Mouse (Mus musculus): ENCODE data around the gene Cd164l2. TPM values are rescaled to one million over a fixed set of nuclear protein-coding genes. Genes with fewer than 3 reads are reported as not detected.

Cd164l2 gene
- total and polyA plus RNA-seq, 2 experiments from 2014 or later: 6.2 to 9.6 TPM

DNA sequence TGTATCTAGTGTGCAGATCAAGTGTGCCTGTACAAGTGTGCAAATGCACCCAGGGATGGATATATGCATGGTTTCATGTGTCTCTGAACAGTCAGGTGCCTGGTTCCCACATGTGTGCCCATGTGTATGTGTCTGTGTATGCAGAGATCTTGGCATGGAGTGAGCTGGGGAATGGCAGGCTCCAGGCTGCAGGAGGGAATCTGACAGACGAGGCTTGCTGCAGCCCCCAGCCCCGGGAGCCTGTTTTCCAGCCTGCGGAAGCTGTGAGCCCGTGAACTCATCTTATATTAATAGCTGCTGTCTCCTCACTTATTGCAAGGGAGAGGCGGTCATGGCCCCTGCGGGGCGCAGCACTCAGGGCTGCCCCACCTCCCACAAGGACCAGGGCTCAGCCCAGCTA, 7.6 kb upstream of the Cd164l2 start:
- TF ChIP-seq CTCF (IDR thresholded peaks at IDR 0.05; ENCODE audit: low read depth): no peak
- peak overlapping the region; percentile 37 for H3K9ac ChIP-seq (replicated peaks; ENCODE audit: low read length)
- peaks cover 15% of the 10 kb centered on the region for H3K4me1 ChIP-seq (ENCODE audit: insufficient read depth, low read length)
- peak overlapping the region; percentile 51; the same call in 1 of the 2 replicates for H3K27ac ChIP-seq
- H3K9me3 ChIP-seq (ENCODE audit: low read length): no peaks in the 10 kb centered on the region
- H3K4me2 ChIP-seq (ENCODE audit: low read depth, low read length): no peak overlapping the region
- 27% methylated on average over 7 of the region's 7 CpGs for WGBS
- no peak overlapping the region for H3K4me3 ChIP-seq (ENCODE audit: low read length)
- ATAC-seq: no peak
- no peak for DNase-seq (ENCODE audit: low spot score)
- no peaks in the 10 kb centered on the region for H3K36me3 ChIP-seq (ENCODE audit: insufficient read depth, low read length)
- H3K27me3 ChIP-seq (ENCODE audit: insufficient read depth, low read length): no peaks in the 10 kb centered on the region

DNA sequence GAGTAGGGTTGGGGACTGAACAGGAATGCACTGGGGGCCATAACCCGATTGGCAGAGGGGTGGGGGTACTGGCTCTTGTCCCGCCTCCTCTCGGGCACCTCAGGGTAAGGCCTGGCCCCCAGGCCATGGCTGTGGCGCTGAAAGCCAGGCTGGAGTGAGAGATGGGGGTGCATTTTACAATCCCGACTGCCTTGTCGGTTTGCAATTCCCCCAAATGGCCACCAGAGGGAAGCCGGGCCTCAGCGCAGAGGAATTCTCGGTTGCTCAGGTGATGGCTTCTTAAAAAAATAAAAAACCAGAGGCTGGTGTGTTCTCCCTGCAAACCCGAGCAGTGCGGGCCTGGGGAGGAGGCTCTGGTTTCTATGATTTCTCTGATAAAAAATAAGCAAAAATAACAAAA, 2.6 kb upstream of the Cd164l2 start:
- peak; percentile 93 for TF ChIP-seq CTCF (IDR thresholded peaks at IDR 0.05; ENCODE audit: low read depth)
- 3% methylated on average over 11 of the region's 11 CpGs for WGBS
- H3K9ac ChIP-seq (replicated peaks; ENCODE audit: low read length): no peak overlapping the region
- H3K36me3 ChIP-seq (ENCODE audit: insufficient read depth, low read length): no peaks in the 10 kb centered on the region
- H3K4me1 ChIP-seq (ENCODE audit: insufficient read depth, low read length): no peaks in the 10 kb centered on the region
- no peaks in the 10 kb centered on the region for H3K27me3 ChIP-seq (ENCODE audit: insufficient read depth, low read length)
- no peak overlapping the region for H3K4me2 ChIP-seq (ENCODE audit: low read depth, low read length)
- no peak overlapping the region; the same call in 1 of the 2 replicates for H3K27ac ChIP-seq
- H3K9me3 ChIP-seq (ENCODE audit: low read length): no peaks in the 10 kb centered on the region
- DNase-seq (ENCODE audit: low spot score): peak; percentile 88
- peak; percentile 27 for ATAC-seq
- no peak overlapping the region for H3K4me3 ChIP-seq (ENCODE audit: low read length)

DNA sequence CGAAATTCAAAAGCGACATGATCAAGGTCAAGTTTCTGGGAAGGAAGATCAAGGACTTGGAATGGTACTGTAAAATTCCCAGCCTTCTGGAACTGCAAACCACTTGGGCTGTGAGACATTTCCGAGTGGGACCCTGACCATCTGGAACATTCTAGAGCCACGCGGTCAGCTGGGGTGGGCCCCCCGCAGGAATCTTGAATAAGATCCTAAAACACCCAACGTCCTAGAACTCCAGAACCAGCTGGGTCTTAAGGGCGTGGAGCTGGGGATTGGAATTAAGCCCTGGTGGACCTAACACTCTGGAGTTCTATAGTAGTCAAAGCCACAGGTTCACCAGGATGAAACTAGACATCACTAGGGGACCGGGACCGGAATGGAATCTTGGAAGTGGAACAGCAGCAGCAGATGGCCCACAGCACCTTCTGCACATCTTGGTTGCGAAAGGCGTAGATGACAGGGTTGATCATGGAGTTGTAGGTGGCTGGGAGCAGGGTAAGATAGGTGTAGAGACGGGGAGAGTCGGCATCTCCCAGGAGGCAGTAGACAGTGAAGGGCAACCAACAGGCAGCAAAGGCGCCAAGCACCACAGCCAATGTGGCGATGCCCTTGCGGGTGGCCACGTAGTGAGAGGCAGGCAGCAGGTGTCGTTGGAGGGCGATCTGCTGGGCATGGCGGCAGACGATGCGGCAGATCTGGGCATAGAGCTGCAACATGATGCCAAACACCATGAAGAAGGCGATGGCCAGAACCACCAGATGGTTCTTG, 1.7 kb upstream of the Cd164l2 start:
- Histone ChIP-seq H3K4me2 (ENCODE audit: low read depth, low read length) (no peak overlapping the region), H3K9ac (replicated peaks; ENCODE audit: low read length) (no peak overlapping the region), H3K9me3 (ENCODE audit: low read length) (no peaks in the 10 kb centered on the region), H3K36me3 (ENCODE audit: insufficient read depth, low read length) (no peaks in the 10 kb centered on the region), H3K27ac (no peak overlapping the region), H3K27me3 (ENCODE audit: insufficient read depth, low read length) (no peaks in the 10 kb centered on the region), H3K4me3 (ENCODE audit: low read length) (no peak overlapping the region), H3K4me1 (ENCODE audit: insufficient read depth, low read length) (no peaks in the 10 kb centered on the region)
- WGBS: 85% methylated on average over 24 of the region's 24 CpGs
- DNase-seq (ENCODE audit: low spot score) (no peak), ATAC-seq (no peak)
- no peak for TF ChIP-seq CTCF (IDR thresholded peaks at IDR 0.05; ENCODE audit: low read depth)

DNA sequence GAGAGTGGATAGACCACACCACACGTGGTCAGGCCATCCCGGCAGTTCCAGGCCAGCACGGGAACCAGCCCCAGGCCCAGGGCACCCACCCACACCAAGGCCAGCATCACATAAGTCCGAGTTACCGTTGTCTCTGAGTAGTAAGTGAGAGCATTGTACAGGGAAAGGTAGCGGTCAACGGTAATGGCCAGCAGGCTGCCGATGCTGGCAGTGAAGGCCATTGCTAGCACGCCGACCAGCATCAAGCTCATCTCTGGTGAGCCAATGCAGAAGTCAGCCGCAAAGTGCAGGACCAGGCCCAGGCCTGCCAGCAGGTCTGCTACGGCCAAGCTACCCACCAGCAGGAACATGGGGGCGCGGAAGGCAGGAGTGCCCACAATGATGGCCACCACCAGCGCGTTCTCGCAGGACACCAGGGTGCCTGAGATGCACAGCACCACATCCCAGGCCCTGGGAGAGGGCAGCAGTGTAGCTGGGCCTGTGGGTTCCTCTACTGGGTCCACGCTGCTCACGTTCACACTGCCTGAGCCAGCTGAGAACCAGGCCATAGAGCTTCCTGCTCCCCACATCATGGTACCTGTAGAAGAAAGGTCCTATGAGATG, 1.0 kb upstream of the Cd164l2 start:
- Histone ChIP-seq H3K27ac (no peak overlapping the region), H3K4me1 (ENCODE audit: insufficient read depth, low read length) (no peaks in the 10 kb centered on the region), H3K27me3 (ENCODE audit: insufficient read depth, low read length) (no peaks in the 10 kb centered on the region), H3K9ac (replicated peaks; ENCODE audit: low read length) (no peak overlapping the region), H3K36me3 (ENCODE audit: insufficient read depth, low read length) (no peaks in the 10 kb centered on the region), H3K4me2 (ENCODE audit: low read depth, low read length) (peak overlapping the region; percentile 98; the same call in 1 of the 2 replicates), H3K9me3 (ENCODE audit: low read length) (no peaks in the 10 kb centered on the region), H3K4me3 (ENCODE audit: low read length) (no peak overlapping the region)
- DNase-seq (ENCODE audit: low spot score) (no peak), ATAC-seq (no peak)
- no peak for TF ChIP-seq CTCF (IDR thresholded peaks at IDR 0.05; ENCODE audit: low read depth)
- 92% methylated on average over 19 of the region's 19 CpGs for whole genome bisulfite sequencing

DNA sequence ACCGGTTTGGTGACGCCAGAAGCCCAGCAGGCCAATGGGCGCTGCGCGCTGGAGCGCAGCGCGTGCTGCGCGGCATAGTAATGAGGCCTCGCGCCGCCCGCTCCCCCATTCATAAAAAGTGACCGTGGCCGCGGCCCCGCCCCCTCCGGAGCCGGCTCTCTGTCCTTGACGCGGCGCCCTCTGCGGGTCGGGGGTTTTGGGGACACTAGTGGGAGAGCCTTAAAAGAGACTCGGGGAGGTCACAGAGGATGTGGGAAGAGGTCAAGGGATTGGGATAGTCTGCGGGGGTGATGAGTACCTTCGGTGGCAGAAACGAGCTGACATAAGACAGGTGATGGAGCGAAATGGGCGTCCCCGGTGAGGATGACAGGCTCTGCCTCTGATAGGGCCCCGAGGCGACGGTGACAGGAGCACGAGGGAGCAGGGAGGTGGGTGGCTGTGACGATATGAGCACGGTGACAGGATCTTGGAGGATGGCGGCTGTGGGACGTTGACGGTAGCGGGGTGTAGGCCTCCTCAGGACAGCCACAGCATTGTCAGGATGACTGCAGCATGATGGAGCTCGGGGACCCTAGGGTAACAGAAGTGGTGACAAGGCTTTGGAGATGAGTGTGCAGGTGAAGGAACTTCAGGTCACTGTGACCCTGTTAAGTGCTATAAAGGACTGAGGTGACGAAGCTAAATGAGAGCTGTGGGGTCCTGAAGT, 784 bp downstream of the Cd164l2 start:
- WGBS: 2% methylated on average over 44 of the region's 44 CpGs
- DNase-seq (ENCODE audit: low spot score): peak; percentile 92
- peak overlapping the region; percentile 98 for H3K4me2 ChIP-seq (ENCODE audit: low read depth, low read length)
- no peaks in the 10 kb centered on the region for H3K27me3 ChIP-seq (ENCODE audit: insufficient read depth, low read length)
- H3K4me1 ChIP-seq (ENCODE audit: insufficient read depth, low read length): no peaks in the 10 kb centered on the region
- TF ChIP-seq CTCF (IDR thresholded peaks at IDR 0.05; ENCODE audit: low read depth): peak; percentile 44
- peak overlapping the region; percentile 59; the same call in 1 of the 2 replicates for H3K27ac ChIP-seq
- H3K36me3 ChIP-seq (ENCODE audit: insufficient read depth, low read length): no peaks in the 10 kb centered on the region
- peak overlapping the region; percentile 77 for H3K4me3 ChIP-seq (ENCODE audit: low read length)
- peak; percentile 84 for ATAC-seq
- H3K9me3 ChIP-seq (ENCODE audit: low read length): no peaks in the 10 kb centered on the region
- peak overlapping the region; percentile 76 for H3K9ac ChIP-seq (replicated peaks; ENCODE audit: low read length)

DNA sequence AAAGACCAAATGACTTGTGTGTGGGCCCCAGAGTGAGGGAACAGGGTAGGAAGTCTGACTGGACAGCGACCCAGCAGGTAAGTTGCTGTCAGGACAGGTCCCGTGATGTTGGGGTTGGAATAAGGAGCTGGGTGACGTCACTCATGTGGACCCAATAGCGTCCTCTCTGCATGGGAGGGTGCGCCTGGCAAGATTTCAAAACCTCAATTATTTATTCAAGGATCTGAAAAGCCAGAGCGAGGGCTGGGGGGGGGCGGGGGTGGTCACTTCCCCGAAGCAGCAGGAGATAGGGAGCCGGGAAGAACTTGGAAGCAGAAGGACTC, 1.3 kb downstream of the Cd164l2 start:
- Histone ChIP-seq H3K9ac (replicated peaks; ENCODE audit: low read length) (peak overlapping the region; percentile 76), H3K4me3 (ENCODE audit: low read length) (peak overlapping the region; percentile 77), H3K9me3 (ENCODE audit: low read length) (no peaks in the 10 kb centered on the region), H3K27ac (0 out of 2 replicates have a peak overlapping the region, but pooled peaks have one; percentile 59), H3K36me3 (ENCODE audit: insufficient read depth, low read length) (no peaks in the 10 kb centered on the region), H3K4me1 (ENCODE audit: insufficient read depth, low read length) (no peaks in the 10 kb centered on the region), H3K4me2 (ENCODE audit: low read depth, low read length) (peak overlapping the region; percentile 98), H3K27me3 (ENCODE audit: insufficient read depth, low read length) (no peaks in the 10 kb centered on the region)
- peak; percentile 18; the same call in 1 of the 2 replicates for TF ChIP-seq CTCF (IDR thresholded peaks at IDR 0.05; ENCODE audit: low read depth)
- WGBS: 1% methylated on average over 8 of the region's 9 CpGs
- DNase-seq (ENCODE audit: low spot score) (peak; percentile 72), ATAC-seq (peak; percentile 45)
